Mouse (Mus musculus) forebrain, embryonic 16.5 days (tissue): ENCODE results near the gene Mknk1. TPM values are rescaled to one million over a fixed set of nuclear protein-coding genes. Genes with fewer than 3 reads are reported as not detected.

Experiments
- ATAC-seq: fragments of 200-750 bp; cut with Nextera tagmentation; 2 replicates; pipeline ENCODE4 v1.8.0; 2017; ENCODE audit warnings: mild to moderate bottlenecking, moderate library complexity
- H3K27ac ChIP-seq: fragments of 300-500 bp; sonication (generic); 2 replicates; pipeline ENCODE4 v1.5.1; 2014; ENCODE audit warnings: low read length, control low read depth
- H3K27me3 ChIP-seq: fragments of 300-500 bp; sonication (generic); replicated peaks from 2 replicates; pipeline ENCODE4 v1.6.1; 2014; ENCODE audit warnings: low read length; ENCODE audit not compliant: control insufficient read depth, insufficient read depth
- H3K36me3 ChIP-seq: fragments of 300-500 bp; sonication (generic); 2 replicates; pipeline ENCODE4 v1.6.1; 2014; ENCODE audit not compliant: control insufficient read depth, insufficient read depth
- H3K4me1 ChIP-seq: fragments of 300-500 bp; sonication (generic); replicated peaks from 2 replicates; pipeline ENCODE4 v1.6.1; 2014; ENCODE audit warnings: low read length; ENCODE audit not compliant: control insufficient read depth, insufficient read depth
- H3K4me2 ChIP-seq: fragments of 300-500 bp; sonication (generic); 2 replicates; pipeline ENCODE4 v1.6.1; 2014; ENCODE audit warnings: mild to moderate bottlenecking, low read length, control low read depth
- H3K4me3 ChIP-seq: fragments of 300-500 bp; sonication (generic); replicated peaks from 2 replicates; pipeline ENCODE4 v1.5.1; 2014; ENCODE audit warnings: mild to moderate bottlenecking, low read length, control low read depth
- H3K9ac ChIP-seq: fragments of 300-500 bp; sonication (generic); replicated peaks from 2 replicates; pipeline ENCODE4 v1.6.1; 2014; ENCODE audit warnings: low read depth, low read length, control low read depth
- H3K9me3 ChIP-seq: fragments of 300-500 bp; sonication (generic); 2 replicates; pipeline ENCODE4 v1.6.1; 2016; ENCODE audit warnings: low read length; ENCODE audit not compliant: control insufficient read depth
- WGBS: fragments of 180-500 bp; shearing (Covaris S2); extraction: QIAGEN DNeasy Blood & Tissue Kit; methylation state at CpG from one replicate; pipeline ENCODE4 v1.1.7; 2014; 5-methylcytosine and 5-hydroxymethylcytosine counted together
- polyA plus RNA-seq: library from polyadenylated mRNA; unstranded; fragments of >200 nt; fragmentation: Nextera tagmentation; extraction: Ambion mirVana; gene quantifications from 2 replicates; pipeline ENCODE4 v1.2.1, GENCODE M21; 2015

Gene Mknk1
- 25.4 and 27.9 TPM in 2 replicates for polyA plus RNA-seq

GRCm38 (mm10) chr4:115838696-115839641 lies at the start of gene Mknk1:
Gene Mknk1 (plus strand): TSS chr4:115839198.
- H3K4me2 ChIP-seq = peak within 1 kb of the TSS; percentile 50
- H3K9ac ChIP-seq = peak within 1 kb of the TSS; percentile 59
- no peak within 1 kb of the TSS for H3K27ac ChIP-seq
- H3K27me3 ChIP-seq = no peaks in the 10 kb centered on the region
- ATAC-seq = peak; percentile 97
- H3K9me3 ChIP-seq = no peaks in the 10 kb centered on the region
- no peaks in the 10 kb centered on the region for H3K36me3 ChIP-seq
- H3K4me3 ChIP-seq = peak within 1 kb of the TSS; percentile 66
- peaks cover 6% of the 10 kb centered on the region for H3K4me1 ChIP-seq
- 2% methylated on average over 51 of the region's 51 CpGs for WGBS

- H3K27me3 ChIP-seq = no peaks in the 10 kb centered on the region
- ATAC-seq = no peak
- no peaks in the 10 kb centered on the region for H3K9me3 ChIP-seq
- no peak overlapping the region for H3K9ac ChIP-seq
- 76% methylated on average over 3 of the region's 3 CpGs for WGBS
- no peak overlapping the region for H3K4me2 ChIP-seq
- no peak overlapping the region for H3K27ac ChIP-seq
- no peak overlapping the region for H3K4me3 ChIP-seq
- H3K36me3 ChIP-seq = peaks cover 15% of the 10 kb centered on the region
- H3K4me1 ChIP-seq = peaks cover 1% of the 10 kb centered on the region
These were observed 48.1 kb upstream of the Mknk1 start for GRCm38 (mm10) chr4:115790864-115791263.

- H3K27me3 ChIP-seq = no peaks in the 10 kb centered on the region
- 100% methylated on average over 3 of the region's 3 CpGs for WGBS
- H3K4me3 ChIP-seq = no peak overlapping the region
- no peaks in the 10 kb centered on the region for H3K4me1 ChIP-seq
- no peaks in the 10 kb centered on the region for H3K9me3 ChIP-seq
- H3K4me2 ChIP-seq = no peak overlapping the region
- H3K36me3 ChIP-seq = peaks cover 24% of the 10 kb centered on the region
- no peak for ATAC-seq
- H3K9ac ChIP-seq = no peak overlapping the region
- H3K27ac ChIP-seq = no peak overlapping the region
These were observed 43.6 kb upstream of the Mknk1 start for GRCm38 (mm10) chr4:115795360-115795759.

- Histone ChIP-seq H3K4me3 (no peak overlapping the region), H3K27ac (no peak overlapping the region), H3K4me1 (no peaks in the 10 kb centered on the region), H3K27me3 (no peaks in the 10 kb centered on the region), H3K36me3 (peaks cover 18% of the 10 kb centered on the region), H3K4me2 (no peak overlapping the region), H3K9ac (no peak overlapping the region), H3K9me3 (no peaks in the 10 kb centered on the region)
- 45% methylated on average over 3 of the region's 3 CpGs for WGBS
- ATAC-seq = no peak
These were observed 39.0 kb upstream of the Mknk1 start for GRCm38 (mm10) chr4:115799981-115800380.

- no peaks in the 10 kb centered on the region for H3K9me3 ChIP-seq
- ATAC-seq = no peak
- no peak overlapping the region for H3K27ac ChIP-seq
- no peak overlapping the region for H3K4me2 ChIP-seq
- H3K9ac ChIP-seq = no peak overlapping the region
- peaks cover 6% of the 10 kb centered on the region; the same call in 1 of the 2 replicates for H3K36me3 ChIP-seq
- 82% methylated on average over 4 of the region's 4 CpGs for WGBS
- H3K4me1 ChIP-seq = no peaks in the 10 kb centered on the region
- H3K4me3 ChIP-seq = no peak overlapping the region
- H3K27me3 ChIP-seq = no peaks in the 10 kb centered on the region
These were observed 26.7 kb upstream of the Mknk1 start for GRCm38 (mm10) chr4:115812326-115812725.

GRCm38 (mm10) chr4:115815606-115816005 lies 23.4 kb upstream of the Mknk1 start:
- 93% methylated on average over 5 of the region's 5 CpGs for WGBS
- no peaks in the 10 kb centered on the region for H3K4me1 ChIP-seq
- ATAC-seq = no peak
- no peaks in the 10 kb centered on the region for H3K27me3 ChIP-seq
- no peak overlapping the region for H3K27ac ChIP-seq
- H3K36me3 ChIP-seq = peaks cover 6% of the 10 kb centered on the region; the same call in 1 of the 2 replicates
- no peak overlapping the region for H3K4me2 ChIP-seq
- H3K4me3 ChIP-seq = no peak overlapping the region
- H3K9ac ChIP-seq = no peak overlapping the region
- no peaks in the 10 kb centered on the region for H3K9me3 ChIP-seq

- no peak overlapping the region for H3K4me2 ChIP-seq
- ATAC-seq = no peak
- no peak overlapping the region for H3K9ac ChIP-seq
- H3K27ac ChIP-seq = no peak overlapping the region
- no peaks in the 10 kb centered on the region for H3K4me1 ChIP-seq
- H3K27me3 ChIP-seq = no peaks in the 10 kb centered on the region
- H3K36me3 ChIP-seq = 0 out of 2 replicates have a peak, but pooled peaks cover 2% of the 10 kb centered on the region
- no peak overlapping the region for H3K4me3 ChIP-seq
- no peaks in the 10 kb centered on the region for H3K9me3 ChIP-seq
- WGBS = 88% methylated on average over 3 of the region's 3 CpGs
These were observed 18.8 kb upstream of the Mknk1 start for GRCm38 (mm10) chr4:115820199-115820598.

GRCm38 (mm10) chr4:115820944-115821343 lies 18.1 kb upstream of the Mknk1 start:
- Histone ChIP-seq H3K36me3 (no peaks in the 10 kb centered on the region), H3K27me3 (no peaks in the 10 kb centered on the region), H3K27ac (no peak overlapping the region), H3K4me1 (no peaks in the 10 kb centered on the region), H3K9me3 (no peaks in the 10 kb centered on the region), H3K4me3 (no peak overlapping the region), H3K9ac (no peak overlapping the region), H3K4me2 (no peak overlapping the region)
- no peak for ATAC-seq
- WGBS = 76% methylated on average over 3 of the region's 3 CpGs

GRCm38 (mm10) chr4:115821431-115821830 lies 17.6 kb upstream of the Mknk1 start:
- no peaks in the 10 kb centered on the region for H3K4me1 ChIP-seq
- no peak for ATAC-seq
- H3K36me3 ChIP-seq = no peaks in the 10 kb centered on the region
- H3K9ac ChIP-seq = no peak overlapping the region
- no peak overlapping the region for H3K27ac ChIP-seq
- no peaks in the 10 kb centered on the region for H3K9me3 ChIP-seq
- no peaks in the 10 kb centered on the region for H3K27me3 ChIP-seq
- no peak overlapping the region for H3K4me3 ChIP-seq
- H3K4me2 ChIP-seq = no peak overlapping the region
